Mouse (Mus musculus): ENCODE measurements around the gene Pde3a.

DNA sequence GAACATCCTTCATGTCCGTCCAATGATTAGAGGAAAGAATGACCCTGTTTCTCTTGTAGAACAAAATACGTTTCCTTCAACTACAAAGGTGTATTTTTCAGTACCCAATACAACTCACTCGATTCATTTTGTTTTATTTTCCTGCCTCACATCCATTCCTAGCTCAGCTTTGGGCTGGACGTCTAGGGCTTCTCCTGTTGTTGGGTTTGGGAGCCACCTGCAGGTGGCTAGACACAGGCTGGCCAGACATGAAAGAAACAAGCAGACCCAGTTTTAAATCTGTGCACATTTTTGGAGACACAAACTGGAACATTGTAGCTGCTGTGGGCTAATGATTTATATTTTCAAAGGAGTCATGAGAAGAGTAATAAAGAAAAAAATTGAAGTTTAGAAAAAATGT is 126.1 kb downstream of the Pde3a start:
- TF ChIP-seq CTCF (IDR thresholded peaks at IDR 0.05; ENCODE audit: borderline replicate concordance, extremely low read depth, insufficient read depth, insufficient read length) (no peak; the same call in 1 of the 2 replicates), POLR2A (IDR thresholded peaks at IDR 0.05; ENCODE audit: borderline replicate concordance, extremely low read depth, insufficient read depth, insufficient read length, poor library complexity, severe bottlenecking) (no peak)
